Mouse (Mus musculus): ENCODE measurements around the gene Apoc2.
A peak's percentile ranks its signal among the peaks of the same experiment; 100 is the strongest.
"Not testable (repeated sequence)": the region's sequence is repeated elsewhere in the genome, so short reads cannot be mapped to it uniquely, and the experiment has no call there.

Gene Apoc2

GRCm38 (mm10) chr7:19698907-19699826 lies 21.4 kb upstream of the Apoc2 start, which contains the start of gene Apoe:
Gene Apoe (minus strand): TSS chr7:19699188.
- peak; percentile 49 for DNase-seq (ENCODE audit: low read depth)

GRCm38 (mm10) chr7:19697949-19698906 lies 20.5 kb upstream of the Apoc2 start:
- no peak for DNase-seq (ENCODE audit: low read depth)

GRCm38 (mm10) chr7:19696336-19696873 lies 18.7 kb upstream of the Apoc2 start:
- DNase-seq (ENCODE audit: low read depth): no peak

- DNase-seq (ENCODE audit: low read depth): no peak
Measured at GRCm38 (mm10) chr7:19695881-19696280, 18.1 kb upstream of the Apoc2 start.

GRCm38 (mm10) chr7:19695213-19695594 lies 17.5 kb upstream of the Apoc2 start:
- DNase-seq (ENCODE audit: low read depth): peak; percentile 86

GRCm38 (mm10) chr7:19694336-19695212 lies 16.8 kb upstream of the Apoc2 start:
- peak; percentile 82 for DNase-seq (ENCODE audit: low read depth)

- peak; percentile 85 for DNase-seq (ENCODE audit: low read depth)
Measured at GRCm38 (mm10) chr7:19693421-19693820, 15.7 kb upstream of the Apoc2 start.

- no peak for DNase-seq (ENCODE audit: low read depth)
Measured at GRCm38 (mm10) chr7:19691873-19692865, 14.4 kb upstream of the Apoc2 start, which contains the start of gene Apoc1. Gene Apoc1 (minus strand): TSS chr7:19692660.

- DNase-seq (ENCODE audit: low read depth): no peak
Measured at GRCm38 (mm10) chr7:19691434-19691833, 13.7 kb upstream of the Apoc2 start.

- DNase-seq (ENCODE audit: low read depth): no peak
Measured at GRCm38 (mm10) chr7:19690845-19691244, 13.1 kb upstream of the Apoc2 start.

- DNase-seq (ENCODE audit: low read depth): no peak
Measured at GRCm38 (mm10) chr7:19688611-19689010, 10.9 kb upstream of the Apoc2 start.

- DNase-seq (ENCODE audit: low read depth): no peak
Measured at GRCm38 (mm10) chr7:19688101-19688500, 10.4 kb upstream of the Apoc2 start.

- not testable (repeated sequence) for DNase-seq (ENCODE audit: low read depth)
Measured at GRCm38 (mm10) chr7:19686927-19687583, 9.3 kb upstream of the Apoc2 start.

GRCm38 (mm10) chr7:19686521-19686920 lies 8.8 kb upstream of the Apoc2 start:
- DNase-seq (ENCODE audit: low read depth): no peak

GRCm38 (mm10) chr7:19685374-19685773 lies 7.6 kb upstream of the Apoc2 start:
- DNase-seq (ENCODE audit: low read depth): no peak

- DNase-seq (ENCODE audit: low read depth): peak; percentile 57
Measured at GRCm38 (mm10) chr7:19683771-19684201, 6.0 kb upstream of the Apoc2 start.

GRCm38 (mm10) chr7:19682979-19683378 lies 5.2 kb upstream of the Apoc2 start:
- DNase-seq (ENCODE audit: low read depth): no peak

GRCm38 (mm10) chr7:19681202-19681694 lies 3.5 kb upstream of the Apoc2 start, which contains the start of the genes Gm44805 and Apoc4:
Gene Gm44805 (minus strand): TSS chr7:19681423.
Gene Apoc4 (minus strand): TSS chr7:19681479.
- no peak for DNase-seq (ENCODE audit: low read depth)

GRCm38 (mm10) chr7:19680702-19681101 lies 3.0 kb upstream of the Apoc2 start:
- no peak for DNase-seq (ENCODE audit: low read depth)
